Mouse (Mus musculus) cerebellum, adult 2 months (tissue): ENCODE data around the gene Esyt1. TPM values are rescaled to one million over a fixed set of nuclear protein-coding genes. Genes with fewer than 3 reads are reported as not detected.
A peak's percentile ranks its signal among the peaks of the same experiment; 100 is the strongest.

Experiments
- DNase-seq, 2 experiments: peaks; one replicate each; pipeline ENCODE4 v3.0.0; 2021
- H3K27ac ChIP-seq: fragments of 200-500 bp; 2 replicates; pipeline ENCODE4 v1.5.1; 2012; ENCODE audit warnings: low read length, control low read depth, inconsistent platforms; ENCODE audit not compliant: insufficient read depth
- H3K27me3 ChIP-seq: fragments of 200-500 bp; 2 replicates; pipeline ENCODE4 v1.6.1; 2012; ENCODE audit warnings: inconsistent platforms, mild to moderate bottlenecking, low read length, moderate library complexity; ENCODE audit not compliant: control insufficient read depth, insufficient read depth
- H3K4me1 ChIP-seq: fragments of 200-500 bp; 2 replicates; pipeline ENCODE4 v1.6.1; 2011; ENCODE audit warnings: low read length; ENCODE audit not compliant: control insufficient read depth, insufficient read depth
- H3K4me3 ChIP-seq: fragments of 200-500 bp; replicated peaks from 2 replicates; pipeline ENCODE3; 2011; ENCODE audit warnings: mild to moderate bottlenecking, low read depth, low read length, control low read depth; ENCODE audit not compliant: insufficient read depth
- CTCF ChIP-seq: fragments of 200-500 bp; IDR thresholded peaks from 2 replicates; pipeline ENCODE4 v1.5.1; 2011; ENCODE audit warnings: low read depth, mild to moderate bottlenecking, control low read depth, low read length, moderate library complexity, borderline replicate concordance; ENCODE audit not compliant: insufficient read depth
- POLR2A ChIP-seq: fragments of 200-500 bp; IDR thresholded peaks from 2 replicates; pipeline ENCODE4 v1.6.1; 2011; ENCODE audit warnings: low read length, control low read depth, borderline replicate concordance; ENCODE audit not compliant: insufficient read depth
- WGBS: fragments of 180-500 bp; shearing (Covaris S2); methylation state at CpG from one replicate; pipeline ENCODE4 v1.1.7; 2018; 5-methylcytosine and 5-hydroxymethylcytosine counted together
- polyA plus RNA-seq: library from polyadenylated mRNA; depleted of rRNA; stranded (reverse); fragments of >200 nt; gene quantifications from 2 replicates; pipeline ENCODE4 v1.2.3, GENCODE M21; 2012

Esyt1 gene
- polyA plus RNA-seq, 1 experiment, result 37.3 TPM

- no peak overlapping the region for H3K4me3 ChIP-seq
- H3K4me1 ChIP-seq, result peaks cover 4% of the 10 kb centered on the region; the same call in 1 of the 2 replicates
- DNase-seq, result no peak
- TF ChIP-seq CTCF (no peak), POLR2A (no peak)
- 70% methylated on average over 9 of the region's 9 CpGs for WGBS
- no peak overlapping the region for H3K27ac ChIP-seq
- no peaks in the 10 kb centered on the region for H3K27me3 ChIP-seq
Observed at GRCm38 (mm10) chr10:128504641-128505370, 20.9 kb downstream of the Esyt1 start.

DNA sequence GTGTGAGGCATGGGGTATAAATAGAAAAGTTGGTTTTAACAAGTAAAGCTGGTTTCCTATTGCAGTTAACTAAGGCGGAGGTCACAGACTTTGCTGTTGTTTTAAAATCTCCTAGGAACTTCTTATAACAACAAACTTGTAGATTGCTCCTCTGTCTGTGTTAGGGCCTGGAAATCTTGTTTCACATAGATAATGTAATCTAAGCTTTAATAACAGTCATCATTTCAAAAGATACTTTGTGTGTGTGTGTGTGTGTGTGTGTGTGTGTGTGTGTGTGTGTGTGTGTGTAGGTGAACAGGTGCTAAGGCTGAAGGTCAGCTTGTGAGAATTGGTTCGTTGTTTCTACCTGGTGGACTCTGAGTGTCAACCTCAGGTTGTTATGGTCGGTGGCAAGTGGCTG lies 21.7 kb downstream of the Esyt1 start:
- peaks cover 4% of the 10 kb centered on the region; the same call in 1 of the 2 replicates for H3K4me1 ChIP-seq
- H3K4me3 ChIP-seq, result no peak overlapping the region
- no peak for TF ChIP-seq CTCF
- no peak for TF ChIP-seq POLR2A
- no peak overlapping the region for H3K27ac ChIP-seq
- H3K27me3 ChIP-seq, result no peaks in the 10 kb centered on the region
- WGBS, result 89% methylated on average over 3 of the region's 3 CpGs
- no peak for DNase-seq

- no peak for DNase-seq
- Histone ChIP-seq H3K4me1 (peaks cover 4% of the 10 kb centered on the region; the same call in 1 of the 2 replicates), H3K4me3 (no peak overlapping the region), H3K27me3 (no peaks in the 10 kb centered on the region), H3K27ac (no peak overlapping the region)
- 85% methylated on average over 8 of the region's 8 CpGs for WGBS
- no peak for TF ChIP-seq CTCF
- TF ChIP-seq POLR2A, result no peak
Observed at GRCm38 (mm10) chr10:128503532-128503931, 22.1 kb downstream of the Esyt1 start.

DNA sequence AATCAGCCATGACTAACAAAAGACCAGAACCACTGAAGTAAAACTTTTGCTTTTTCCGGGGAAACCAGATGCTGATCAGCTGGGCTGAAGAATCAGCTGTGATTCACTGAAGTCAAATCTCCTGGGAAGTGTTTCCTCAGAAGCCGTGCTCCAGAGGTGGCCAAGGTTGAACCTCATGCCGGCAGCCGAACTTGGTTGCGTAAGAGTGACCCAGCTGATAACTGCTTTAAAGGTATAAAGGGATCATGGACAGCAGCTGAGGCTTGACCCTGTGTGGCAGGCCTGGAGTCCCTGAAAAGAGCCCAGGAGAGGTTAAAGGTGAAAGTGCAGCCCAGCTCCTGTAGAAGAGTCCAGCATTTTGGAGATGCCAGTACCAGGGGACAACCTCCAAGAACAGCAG lies 23.3 kb downstream of the Esyt1 start:
- Histone ChIP-seq H3K4me1 (peaks cover 4% of the 10 kb centered on the region; the same call in 1 of the 2 replicates), H3K27ac (no peak overlapping the region), H3K27me3 (no peaks in the 10 kb centered on the region), H3K4me3 (no peak overlapping the region)
- no peak for DNase-seq
- TF ChIP-seq CTCF, result no peak
- no peak for TF ChIP-seq POLR2A
- 81% methylated on average over 5 of the region's 5 CpGs for WGBS

DNA sequence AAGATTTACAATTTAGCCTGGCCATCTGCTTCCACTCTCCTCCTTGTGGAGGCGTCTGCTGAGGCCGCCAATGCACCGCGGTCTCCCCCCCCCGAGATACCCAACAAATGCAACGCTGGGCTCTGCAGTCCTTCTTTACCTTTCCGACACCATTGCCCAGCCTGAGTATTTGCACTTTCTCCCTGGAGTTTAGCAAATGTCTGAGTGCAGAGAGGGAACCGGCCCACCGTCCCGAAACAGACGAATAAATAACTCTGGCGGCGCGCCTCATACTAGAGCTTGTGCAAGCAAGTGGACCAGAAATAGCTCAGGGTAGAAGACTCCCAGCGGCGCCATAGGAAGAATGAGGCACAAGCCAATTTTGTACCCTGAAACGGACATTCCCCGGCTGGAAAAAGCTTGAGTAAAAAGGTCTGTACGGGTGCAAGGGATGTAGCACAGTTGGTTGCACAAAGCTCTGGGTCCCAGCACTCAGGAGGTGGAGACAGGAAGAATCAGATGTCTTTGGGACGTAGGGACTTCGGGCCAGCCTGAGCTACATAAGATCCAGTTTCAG lies 26.5 kb downstream of the Esyt1 start:
- peak overlapping the region; percentile 84 for H3K4me3 ChIP-seq
- H3K27ac ChIP-seq, result peak overlapping the region; percentile 87
- under 1% methylated on average over 21 of the region's 21 CpGs for WGBS
- peak; percentile 73 to 80 for DNase-seq
- H3K4me1 ChIP-seq, result peaks cover 4% of the 10 kb centered on the region
- H3K27me3 ChIP-seq, result no peaks in the 10 kb centered on the region
- no peak for TF ChIP-seq CTCF
- TF ChIP-seq POLR2A, result peak; percentile 27; the same call in 1 of the 2 replicates

DNA sequence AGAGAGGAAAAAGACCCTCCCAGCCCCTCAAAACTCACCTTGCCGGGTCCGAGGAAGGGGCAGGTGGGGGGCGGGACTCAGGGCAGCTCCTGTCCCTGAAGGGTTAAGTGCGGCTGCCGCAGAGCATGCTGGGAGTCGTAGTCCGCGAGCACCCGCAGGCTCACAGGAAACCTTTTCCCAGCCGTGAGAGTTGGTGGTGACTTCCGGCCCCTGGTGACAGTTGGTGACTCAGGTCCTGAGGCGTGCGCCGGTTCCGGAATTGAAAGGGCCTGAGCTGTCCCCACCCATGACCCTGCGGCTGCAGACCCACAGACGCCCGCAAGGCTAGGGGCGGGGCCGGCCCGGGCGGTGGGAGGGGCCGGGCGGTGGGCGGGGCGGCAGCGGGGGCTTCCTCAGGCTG lies 27.1 kb downstream of the Esyt1 start, which contains the start of gene Myl6b:
Myl6b (minus strand) TSS at position 96 of the 400 bp plus-strand sequence.
- under 1% methylated on average over 27 of the region's 27 CpGs for WGBS
- peak within 1 kb of the TSS; percentile 84 for H3K4me3 ChIP-seq
- no peaks in the 10 kb centered on the region for H3K27me3 ChIP-seq
- DNase-seq, result peak; percentile 96 to 99
- H3K4me1 ChIP-seq, result peaks cover 4% of the 10 kb centered on the region
- H3K27ac ChIP-seq, result peak within 1 kb of the TSS; percentile 87
- TF ChIP-seq POLR2A, result no peak
- TF ChIP-seq CTCF, result no peak

DNA sequence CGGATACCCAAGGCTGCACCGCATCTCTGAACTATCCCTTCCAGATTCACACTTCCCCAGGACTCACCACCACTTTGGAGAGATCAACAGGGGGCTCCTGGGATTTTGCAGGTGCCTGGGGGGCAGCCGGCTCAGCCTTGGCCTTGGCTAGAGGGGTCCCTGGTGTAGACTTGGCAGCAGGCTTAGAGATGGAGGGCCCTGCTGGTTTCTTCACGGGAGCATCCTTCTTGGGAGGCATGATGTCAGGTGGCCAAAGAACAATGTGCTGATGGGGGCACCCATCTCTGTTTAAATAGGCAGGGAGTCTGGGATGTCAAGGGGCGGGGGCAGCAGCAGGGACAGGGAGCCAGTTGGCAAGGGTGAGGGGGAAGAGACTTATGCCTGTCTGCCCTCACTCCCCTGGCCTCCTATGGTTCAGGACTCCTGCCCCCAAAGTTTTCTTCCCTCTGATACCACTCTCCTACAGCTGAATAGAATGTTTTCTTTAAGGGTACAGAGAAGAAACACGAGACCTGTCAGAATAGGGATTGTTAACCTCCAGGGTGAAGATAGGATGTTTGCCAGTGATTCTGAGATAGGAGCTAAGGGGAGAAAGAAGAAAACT lies 28.4 kb downstream of the Esyt1 start:
- Histone ChIP-seq H3K27me3 (no peaks in the 10 kb centered on the region), H3K4me3 (no peak overlapping the region), H3K4me1 (peaks cover 4% of the 10 kb centered on the region), H3K27ac (no peak overlapping the region)
- 35% methylated on average over 6 of the region's 6 CpGs for WGBS
- TF ChIP-seq CTCF (no peak), POLR2A (no peak)
- peak in 1 of 2 experiments; percentile 31 for DNase-seq

DNA sequence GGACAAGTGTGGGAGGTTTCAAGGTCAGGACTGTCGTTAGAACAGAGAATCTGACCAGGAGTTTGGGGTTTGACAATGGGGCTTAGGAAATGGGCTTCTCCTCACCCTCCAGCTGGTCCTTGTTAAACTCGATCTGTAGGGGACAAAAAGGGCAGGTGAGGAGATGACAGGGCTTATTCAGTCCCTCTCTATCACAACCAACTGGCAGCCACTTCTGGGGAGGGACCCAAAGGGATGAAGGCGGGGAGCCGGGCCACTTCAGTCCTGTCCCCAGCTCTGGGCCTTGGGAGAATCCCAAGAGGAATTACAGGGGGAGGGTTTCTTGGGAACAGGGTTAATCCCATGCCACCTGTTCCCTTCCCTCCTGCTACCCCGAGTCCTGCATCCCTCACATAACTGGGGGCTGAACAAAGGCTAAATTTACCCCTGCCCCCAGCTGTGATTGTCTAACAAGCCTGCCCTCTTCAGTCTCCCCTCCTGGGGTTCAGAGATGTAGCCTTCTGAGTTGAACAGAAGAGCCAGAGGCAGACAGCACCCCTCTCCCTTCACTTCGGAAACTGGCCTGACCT lies 29.1 kb downstream of the Esyt1 start:
- H3K4me3 ChIP-seq, result no peak overlapping the region
- DNase-seq, result no peak
- H3K27me3 ChIP-seq, result no peaks in the 10 kb centered on the region
- H3K27ac ChIP-seq, result no peak overlapping the region
- TF ChIP-seq POLR2A (no peak), CTCF (no peak)
- H3K4me1 ChIP-seq, result peaks cover 8% of the 10 kb centered on the region; the same call in 1 of the 2 replicates
- WGBS, result 31% methylated on average over 6 of the region's 6 CpGs
